Mouse (Mus musculus) naive thymus-derived CD4-positive, alpha-beta T cell, adult 2 months (primary cell): Measurements from ENCODE around the gene Ppp1r16b.
A peak's percentile ranks its signal among the peaks of the same experiment; 100 is the strongest.

ENCODE experiments used
- DNase-seq: peaks from one replicate; pipeline ENCODE4 v3.0.0-alpha.2; 2011; ENCODE audit warnings: low read depth

Gene Ppp1r16b

DNA sequence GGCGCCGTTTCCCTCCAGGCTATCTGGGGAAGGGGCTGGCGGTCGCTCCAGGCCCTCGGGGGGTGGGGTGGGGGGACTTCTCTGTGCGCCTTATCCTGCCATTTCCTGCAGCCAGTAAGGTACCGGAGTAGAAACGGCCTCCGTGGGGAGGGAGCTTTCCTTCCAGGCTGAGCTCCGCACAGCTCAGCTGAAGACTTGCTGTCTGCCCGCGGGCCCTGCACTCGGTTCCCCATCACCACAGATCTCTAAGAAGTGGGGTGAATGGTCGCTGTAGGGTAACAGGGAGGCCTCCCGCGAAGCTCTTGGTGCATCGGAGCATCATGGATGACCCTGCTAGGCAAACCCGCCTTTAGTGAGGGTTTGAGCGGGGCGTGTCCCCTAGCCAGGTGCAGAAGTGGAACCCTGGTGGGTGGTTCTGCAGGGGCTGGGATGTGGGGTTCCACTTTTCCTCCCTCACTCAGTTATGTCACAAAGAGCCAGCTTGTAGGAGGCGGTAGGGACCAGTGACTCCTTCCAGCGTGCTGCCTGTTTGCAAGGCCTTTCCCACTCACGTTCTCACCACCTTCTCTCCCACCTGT is 3.3 kb downstream of the Ppp1r16b start:
- DNase-seq = peak; percentile 39

DNA sequence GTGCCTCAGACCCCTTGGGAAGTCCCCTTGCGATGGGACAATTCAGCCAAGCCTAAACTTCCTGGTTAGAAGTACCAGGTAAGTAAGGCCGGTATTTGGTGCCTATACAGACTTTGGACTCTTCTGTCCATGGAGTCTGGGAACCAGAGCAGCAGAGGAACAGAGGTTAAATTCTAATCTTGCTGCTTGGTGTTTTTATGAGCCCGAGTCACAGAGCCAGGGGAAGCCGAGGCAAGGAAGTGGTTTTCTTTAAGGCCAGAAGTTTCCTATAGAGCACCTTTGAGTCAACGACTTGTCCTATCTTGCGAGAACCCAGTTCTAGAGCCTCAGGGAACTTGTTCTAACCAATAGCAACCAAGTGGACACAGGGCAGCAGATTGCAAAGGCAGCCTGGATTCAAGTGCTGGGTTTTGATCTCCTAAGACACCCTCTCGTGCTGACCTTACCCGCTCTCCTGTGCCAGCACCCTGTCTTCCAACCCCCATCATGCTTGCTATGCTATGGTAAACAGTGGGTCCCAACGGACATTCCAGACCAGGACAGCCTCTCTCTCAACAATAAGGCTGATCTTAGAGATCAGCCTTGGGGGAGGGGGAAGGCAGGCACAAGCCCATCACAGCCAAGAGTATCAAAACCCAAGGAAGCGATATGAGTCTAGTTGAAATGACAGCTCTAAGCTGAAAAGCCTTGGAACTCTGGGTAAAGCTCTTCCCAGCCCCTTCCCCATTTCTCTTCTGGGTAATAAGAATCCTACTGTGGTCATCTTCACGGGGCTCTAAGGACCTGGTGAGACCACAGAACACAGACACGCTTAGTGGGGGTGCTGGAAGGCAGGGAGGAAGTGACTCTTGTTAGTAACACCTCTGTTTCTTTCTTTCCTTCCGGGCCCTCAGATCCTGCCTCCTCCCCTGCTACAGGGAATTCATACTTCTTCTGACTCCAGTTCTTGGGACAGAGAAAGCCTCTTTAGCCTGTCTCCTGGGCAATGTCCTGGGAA is 4.3 kb downstream of the Ppp1r16b start:
- peak; percentile 73 for DNase-seq

DNA sequence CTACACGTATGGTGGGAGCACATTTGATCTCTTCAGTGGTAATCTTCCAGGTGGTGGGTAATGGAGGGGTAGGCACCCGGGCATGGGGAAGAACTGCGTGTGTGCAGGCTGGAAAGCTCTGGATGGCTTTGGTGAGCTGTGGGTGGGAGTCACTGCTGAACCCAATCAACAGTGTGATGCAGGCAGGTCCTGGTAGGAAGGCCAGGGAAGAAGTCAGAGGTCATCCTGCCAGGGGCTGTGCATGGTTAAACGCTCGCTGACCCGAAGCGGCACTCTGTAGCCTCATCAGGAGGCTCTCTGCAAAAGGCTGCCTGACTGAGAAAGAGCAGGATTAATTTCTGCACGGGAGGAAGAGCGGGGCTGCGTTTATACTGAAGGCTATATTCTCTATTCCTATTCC is 5.4 kb downstream of the Ppp1r16b start:
- no peak for DNase-seq

DNA sequence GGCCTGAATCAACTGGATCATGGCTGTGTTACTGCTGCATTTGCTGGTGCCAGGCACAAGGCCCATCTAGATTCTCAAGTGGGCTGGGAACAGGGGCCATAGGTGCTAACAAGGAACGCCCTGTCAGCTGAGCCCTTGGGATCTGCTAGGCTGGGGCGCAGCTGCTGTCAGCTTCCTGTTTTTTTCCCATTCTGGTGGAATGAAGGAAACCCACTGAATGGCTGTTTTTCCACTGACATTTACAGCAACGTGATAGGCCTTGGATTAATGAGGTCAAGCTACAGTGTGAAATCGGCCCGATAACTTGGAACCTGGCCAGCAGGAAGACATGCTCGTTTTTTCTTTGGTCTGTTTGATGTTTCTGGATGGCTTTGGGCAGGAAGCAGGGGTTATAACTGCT is 7.6 kb downstream of the Ppp1r16b start:
- DNase-seq = peak; percentile 61

DNA sequence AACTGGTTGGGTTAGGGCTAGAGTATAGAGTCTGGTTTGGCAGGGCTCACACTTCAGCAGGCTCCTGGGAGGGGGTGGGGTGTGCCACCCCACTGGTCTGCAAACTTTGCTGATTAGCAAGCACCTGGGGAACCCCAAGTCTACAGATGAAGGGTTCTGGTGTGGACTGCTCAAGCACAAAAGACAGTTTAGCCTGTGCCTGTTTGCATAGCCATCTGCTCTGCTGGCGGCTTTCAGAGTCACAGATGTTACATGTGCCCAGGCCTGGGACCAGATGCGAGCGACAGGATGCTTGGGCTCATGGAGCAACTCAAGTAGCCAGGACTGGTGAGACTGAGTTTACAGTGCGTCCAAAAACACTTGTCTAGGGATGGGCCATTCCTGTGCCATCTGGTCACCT is 8.3 kb downstream of the Ppp1r16b start:
- peak; percentile 47 for DNase-seq

DNA sequence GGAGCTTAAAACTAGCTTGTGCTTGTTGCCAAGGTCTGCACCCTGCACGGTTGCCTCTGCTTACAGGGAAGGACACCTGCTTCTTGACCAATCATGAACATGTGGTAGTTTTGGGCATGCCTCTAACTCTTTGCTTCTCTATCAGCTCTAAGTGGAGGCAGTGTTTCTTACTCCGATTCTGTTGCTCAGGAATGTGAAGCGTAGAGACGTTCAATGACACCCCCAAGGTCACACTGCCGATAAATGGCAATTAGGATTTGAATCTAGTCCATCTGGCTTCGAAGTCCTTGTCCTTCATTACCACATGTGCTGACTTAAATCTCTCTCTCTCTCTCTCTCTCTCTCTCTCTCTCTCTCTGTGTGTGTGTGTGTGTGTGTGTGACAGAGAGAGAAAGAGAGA is 8.9 kb downstream of the Ppp1r16b start:
- no peak for DNase-seq

DNA sequence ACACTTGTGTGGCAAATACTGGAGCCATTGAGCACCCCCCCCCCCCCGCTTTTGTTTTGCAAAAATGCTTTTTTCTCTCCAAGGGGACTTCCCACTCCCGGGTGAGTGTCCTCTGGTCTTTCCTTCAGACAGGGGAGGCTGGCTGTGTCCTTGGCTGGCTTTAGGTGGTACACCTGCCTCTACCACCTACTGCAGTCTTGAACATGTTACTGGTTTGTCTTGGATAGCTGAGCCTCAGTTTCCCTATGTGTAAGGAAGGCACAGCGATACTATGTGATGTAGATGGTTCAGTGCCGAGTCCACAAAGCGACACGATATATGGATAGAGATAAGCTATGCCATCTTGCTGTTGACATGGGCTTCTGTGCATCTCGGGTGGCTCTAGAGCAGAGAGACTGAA is 9.6 kb downstream of the Ppp1r16b start:
- no peak for DNase-seq

DNA sequence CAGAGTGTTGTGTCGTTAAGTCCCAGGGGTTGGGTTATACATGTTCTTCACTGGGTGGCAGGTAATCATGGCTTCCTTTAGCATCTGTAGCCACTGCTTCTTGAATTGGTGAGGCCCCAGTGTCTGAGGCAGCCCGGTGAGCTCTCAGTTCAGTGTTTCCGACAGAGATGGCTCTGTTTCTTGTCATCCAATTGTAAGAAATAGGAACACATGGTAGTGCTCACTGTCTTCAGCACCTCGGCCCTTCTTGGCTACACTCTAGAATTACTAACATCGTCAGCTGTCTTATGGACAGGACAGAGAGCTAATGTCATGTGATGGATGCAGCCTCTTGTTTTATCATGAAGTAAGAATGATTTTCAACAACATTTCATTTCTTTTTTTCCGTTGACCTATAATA is 10.0 kb downstream of the Ppp1r16b start:
- DNase-seq = no peak

DNA sequence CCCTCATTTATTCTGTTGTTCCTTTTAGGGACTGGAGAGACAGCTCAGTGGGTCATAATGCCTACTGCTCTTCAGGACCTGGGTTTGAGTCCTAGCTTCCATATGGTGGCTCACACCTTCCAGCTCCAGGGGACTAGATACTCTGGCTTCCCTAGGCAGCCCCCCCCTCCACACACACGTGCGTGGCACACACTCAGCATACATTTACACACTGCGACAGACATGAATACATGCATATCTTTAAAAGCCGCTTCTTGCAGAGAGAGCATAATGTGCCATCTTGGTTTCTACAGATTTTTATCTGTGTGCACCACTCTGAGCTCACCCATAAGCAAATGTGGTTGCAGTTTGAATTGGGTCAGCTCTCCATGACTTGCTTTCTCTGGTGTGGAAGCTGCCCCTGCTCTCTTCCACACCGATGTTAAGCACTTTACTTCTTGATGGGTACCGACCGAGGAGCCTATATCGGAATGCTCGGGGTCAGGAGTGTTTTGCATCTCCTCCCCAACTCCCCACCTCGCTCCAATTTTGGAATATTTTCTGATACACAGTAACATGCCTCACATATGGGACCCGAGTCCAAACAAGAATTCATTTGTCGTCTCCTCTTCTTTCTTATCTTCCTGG is 10.8 kb downstream of the Ppp1r16b start:
- no peak for DNase-seq

DNA sequence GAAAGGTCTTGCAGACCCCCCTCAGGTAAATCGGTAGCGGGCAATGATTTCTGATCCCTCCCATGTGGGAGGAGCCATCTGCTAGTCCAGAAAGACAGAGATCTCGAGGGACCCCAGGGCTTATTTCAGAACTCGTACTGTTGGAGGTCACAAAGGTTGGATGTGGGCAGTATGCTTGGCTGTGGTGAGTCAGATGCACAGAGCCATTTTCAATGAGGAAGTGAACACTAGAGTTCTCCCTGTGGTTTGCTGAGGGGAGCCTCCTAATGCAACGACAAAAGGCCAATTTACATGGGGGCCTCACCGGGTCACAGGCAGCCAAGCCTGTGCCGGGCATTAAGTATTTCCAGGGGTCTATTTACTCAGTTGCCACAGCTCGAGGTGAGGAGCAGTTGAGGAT is 12.7 kb downstream of the Ppp1r16b start:
- DNase-seq = no peak

DNA sequence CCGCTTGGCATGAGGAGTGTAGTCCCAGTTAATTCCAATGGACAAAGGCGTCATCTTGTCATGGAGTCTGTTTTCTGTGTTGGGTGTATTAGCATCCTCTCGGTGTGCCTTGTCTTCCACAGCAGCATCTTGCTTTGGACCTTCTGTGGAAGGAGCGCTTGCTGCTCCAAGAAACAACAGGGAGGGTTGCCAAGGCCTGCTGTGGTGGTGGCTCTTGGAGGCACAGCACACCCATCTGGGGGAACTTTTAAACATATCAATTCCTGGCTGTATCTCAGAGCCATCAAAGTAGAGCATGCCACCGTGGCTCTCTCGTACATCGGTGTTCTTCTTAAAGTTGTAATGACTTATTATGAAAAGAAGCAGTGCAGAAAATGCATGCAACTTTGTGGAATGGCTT is 13.9 kb downstream of the Ppp1r16b start:
- no peak for DNase-seq

DNA sequence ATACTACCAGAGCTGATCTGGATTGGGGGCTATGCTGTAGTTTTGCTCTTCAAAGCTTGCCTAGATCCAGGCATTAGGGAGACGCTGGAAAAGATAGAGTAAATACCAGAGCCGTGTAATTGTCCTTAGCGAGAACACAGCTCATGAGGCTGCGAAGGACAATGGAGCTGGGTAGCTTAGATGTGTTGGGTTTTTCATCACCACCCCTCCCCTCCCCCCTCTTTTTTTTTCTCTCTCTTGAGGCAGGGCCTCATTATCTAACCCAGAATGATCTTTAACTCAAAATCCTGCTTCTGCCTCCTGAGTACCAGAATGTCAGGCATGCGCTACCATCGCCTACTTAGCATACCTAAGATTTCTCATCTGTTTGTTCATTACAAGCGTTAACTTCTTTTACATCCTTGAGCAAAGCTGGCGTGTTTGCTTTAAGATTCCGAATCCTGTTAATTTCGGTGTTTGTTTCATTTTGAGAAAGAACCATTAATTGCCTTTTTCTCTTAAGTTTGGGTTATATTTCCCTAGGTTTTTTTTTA is 15.2 kb downstream of the Ppp1r16b start:
- peak; percentile 10 for DNase-seq

DNA sequence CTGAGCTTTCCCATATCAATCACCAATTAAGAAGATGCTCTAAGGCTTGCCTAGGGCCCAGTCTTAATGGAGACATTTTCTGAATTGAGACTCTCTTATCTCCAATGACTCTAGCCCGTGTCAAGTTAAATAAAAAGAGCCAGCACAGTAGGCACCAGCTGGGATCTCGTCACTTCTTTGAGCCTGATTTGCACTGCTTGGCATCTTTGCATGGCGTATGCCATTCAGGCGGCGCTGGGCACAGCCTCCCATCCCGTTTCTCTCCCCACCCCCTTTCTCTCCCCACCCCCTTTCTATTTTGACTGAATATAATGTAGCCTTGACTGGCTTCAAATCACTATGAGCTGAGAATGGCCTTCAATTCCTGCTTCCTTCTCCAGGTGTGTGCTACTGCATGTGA is 16.5 kb downstream of the Ppp1r16b start:
- no peak for DNase-seq

DNA sequence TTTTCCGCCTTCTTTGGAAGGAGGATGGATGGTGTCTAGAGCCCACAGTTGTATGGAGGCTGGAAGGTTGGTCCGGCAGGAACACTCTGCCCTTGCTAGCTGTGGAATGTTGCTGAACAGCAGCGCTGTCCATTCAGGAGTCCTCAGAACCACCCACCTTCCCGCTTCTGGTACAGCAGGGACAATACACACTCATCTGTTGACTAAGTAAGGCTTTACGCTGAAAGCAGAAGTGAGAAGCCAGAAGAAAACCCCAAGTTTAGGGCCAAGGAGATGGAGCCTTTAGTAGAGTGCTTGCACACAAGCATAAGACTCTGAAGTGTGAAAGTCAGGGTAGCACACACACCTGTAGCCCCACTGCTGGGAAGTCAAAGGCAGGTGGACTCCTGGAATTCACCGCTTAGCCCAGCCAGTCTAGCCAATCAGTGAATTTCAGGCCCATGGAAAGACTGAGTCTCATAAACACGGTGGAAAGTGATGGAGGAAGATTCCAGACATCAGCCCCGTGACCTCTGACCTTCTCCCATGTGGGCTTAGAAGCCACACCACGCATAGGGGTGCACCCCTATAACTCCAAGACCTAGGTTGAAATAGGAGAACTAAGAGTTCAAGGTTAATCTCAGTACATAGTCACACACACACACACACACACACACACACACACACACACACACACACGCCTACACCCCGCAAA is 17.3 kb downstream of the Ppp1r16b start:
- no peak for DNase-seq

DNA sequence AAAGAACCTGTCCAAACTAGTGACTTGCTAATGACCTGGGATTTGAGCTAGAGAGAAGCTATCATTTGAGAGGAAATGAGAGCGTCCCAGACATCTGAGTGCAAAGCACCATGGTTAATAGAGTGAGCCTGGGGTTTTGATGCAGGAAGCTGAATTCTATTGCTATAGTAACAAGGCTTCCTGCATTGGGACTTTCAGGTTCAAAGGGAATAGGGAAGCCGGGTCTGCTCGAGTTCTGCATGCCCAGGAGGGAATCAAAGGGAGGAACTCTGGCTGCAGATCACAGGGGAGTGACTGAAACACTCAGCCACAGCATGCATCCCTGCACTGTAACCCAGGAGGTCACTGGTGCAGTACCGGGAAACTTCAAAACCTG is 17.8 kb downstream of the Ppp1r16b start:
- DNase-seq = peak; percentile 44

DNA sequence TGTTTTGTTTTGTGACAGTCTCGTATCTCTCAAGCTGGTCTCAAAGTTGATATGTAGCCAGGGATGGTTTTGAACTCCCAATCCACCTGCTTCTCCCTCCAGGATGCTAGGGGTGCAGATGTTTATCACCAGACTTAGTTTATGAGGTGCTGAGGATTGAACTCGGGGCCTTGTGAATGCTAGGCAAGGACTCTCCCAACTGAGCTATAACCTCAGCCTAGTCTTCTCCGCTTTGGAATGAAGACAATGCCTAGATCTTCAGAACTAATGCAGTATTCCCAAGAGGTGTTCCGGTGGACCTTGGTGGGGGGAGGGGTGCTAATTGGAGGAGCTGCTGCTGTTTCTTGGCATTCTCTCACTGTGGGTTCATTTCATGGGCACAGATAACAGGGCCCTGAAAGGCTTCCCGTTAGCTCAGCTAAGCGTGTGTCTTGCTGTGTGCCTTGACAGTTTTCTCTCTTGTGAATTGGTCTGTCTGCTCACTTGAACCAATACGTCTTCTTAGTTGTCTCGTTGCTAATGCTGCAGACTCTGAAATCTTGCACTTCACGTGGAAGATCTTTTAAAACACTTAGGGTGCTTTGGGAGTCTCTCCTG is 19.1 kb downstream of the Ppp1r16b start:
- no peak for DNase-seq

DNA sequence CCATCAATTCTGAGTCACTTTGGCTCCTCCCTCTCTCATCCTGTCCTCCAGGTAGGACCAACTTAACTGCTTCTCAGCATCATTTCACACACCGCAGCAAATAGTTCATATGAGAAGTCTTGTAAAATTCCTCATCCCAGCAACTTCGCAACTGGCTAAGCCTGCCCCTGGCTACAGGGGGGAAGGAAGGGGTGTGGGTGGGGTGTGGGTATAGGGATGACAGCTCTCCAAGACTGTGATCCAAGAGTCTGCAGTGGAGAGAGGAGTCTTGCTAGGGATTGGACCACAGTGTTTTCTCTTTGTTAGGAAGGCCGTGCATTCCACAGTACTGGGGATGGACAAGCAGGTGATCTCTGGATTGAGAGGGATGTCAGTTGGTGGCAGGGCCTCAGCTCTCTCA is 19.7 kb downstream of the Ppp1r16b start:
- no peak for DNase-seq

DNA sequence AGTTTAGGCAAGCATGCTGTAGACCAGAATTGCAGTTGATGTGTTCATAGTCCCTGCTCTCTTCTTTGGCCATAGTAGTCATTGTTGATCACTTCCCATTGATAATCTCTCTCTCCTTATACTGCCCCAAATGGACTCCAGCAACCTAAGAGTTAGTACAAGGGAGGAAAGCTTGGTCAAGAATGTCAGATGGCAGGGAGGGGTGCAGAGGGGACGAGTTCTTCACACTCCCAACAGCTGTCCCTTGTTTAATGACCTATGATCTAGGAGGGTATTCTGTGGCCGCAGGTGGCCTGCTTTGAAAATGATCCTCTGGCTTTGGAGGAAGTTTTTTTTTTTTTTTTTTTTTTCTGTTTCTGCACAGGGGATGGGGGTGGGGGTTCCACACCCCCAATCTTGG is 21.2 kb downstream of the Ppp1r16b start:
- no peak for DNase-seq

DNA sequence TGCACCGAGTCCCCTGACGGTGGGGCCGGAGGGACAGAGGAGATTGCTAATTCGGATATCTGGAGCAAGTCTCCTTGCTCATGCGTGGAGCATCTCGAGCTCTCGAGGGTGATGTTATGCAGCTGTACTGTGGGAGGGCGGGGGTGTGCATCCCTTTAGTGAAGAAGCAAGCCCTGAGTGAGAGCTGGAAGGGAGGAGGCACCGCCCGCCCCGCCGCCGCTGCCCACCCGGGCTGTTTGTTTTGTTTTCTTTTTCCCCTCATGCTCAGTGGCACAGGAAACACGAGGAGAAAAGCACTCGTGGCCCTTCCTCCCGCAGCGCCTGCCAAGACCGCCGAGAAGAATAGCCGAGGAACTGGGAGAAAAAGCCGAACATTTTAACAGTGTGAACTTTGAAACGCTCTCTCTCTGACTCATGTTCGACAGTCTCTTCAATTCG is 22.6 kb downstream of the Ppp1r16b start:
- no peak for DNase-seq

DNA sequence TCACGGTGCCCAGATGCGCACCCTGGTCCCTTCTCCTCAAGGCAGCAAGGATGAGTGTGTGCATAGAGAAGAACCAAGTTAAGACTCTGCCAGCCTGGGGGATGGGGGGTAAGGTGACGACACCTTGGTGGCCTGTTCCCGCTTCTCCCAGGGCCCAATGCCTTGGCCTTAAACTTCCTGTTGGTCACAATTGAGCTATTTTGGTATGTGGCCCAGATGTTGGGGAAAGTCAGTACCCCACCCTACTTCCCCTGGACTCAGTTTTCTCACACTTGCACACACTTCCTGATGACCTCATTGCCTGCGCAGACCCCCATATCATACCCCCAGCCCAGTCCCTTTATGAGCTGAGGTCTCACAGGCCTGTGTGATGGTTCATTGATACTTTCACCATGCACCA is 23.9 kb downstream of the Ppp1r16b start:
- DNase-seq = no peak

DNA sequence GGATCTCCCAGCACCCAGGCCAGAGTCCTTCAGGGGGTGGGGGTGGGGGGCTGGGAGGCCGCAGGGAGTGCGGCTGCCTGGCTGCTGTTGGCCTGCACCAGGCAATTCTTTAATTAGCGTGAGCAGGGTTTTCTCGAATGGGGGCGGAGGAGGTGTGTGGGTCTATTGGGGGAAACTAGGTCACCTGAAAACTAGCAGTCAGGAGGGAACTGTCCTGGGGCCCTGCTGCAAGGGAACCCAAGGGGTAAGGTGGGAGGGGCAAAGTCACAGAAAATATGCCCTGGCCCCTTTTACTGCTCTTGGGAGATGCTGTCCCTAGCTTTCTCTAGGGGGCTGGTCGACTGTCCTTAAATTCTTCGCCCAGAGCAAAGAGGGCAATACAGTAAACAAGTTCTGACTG is 24.4 kb downstream of the Ppp1r16b start:
- DNase-seq = no peak

DNA sequence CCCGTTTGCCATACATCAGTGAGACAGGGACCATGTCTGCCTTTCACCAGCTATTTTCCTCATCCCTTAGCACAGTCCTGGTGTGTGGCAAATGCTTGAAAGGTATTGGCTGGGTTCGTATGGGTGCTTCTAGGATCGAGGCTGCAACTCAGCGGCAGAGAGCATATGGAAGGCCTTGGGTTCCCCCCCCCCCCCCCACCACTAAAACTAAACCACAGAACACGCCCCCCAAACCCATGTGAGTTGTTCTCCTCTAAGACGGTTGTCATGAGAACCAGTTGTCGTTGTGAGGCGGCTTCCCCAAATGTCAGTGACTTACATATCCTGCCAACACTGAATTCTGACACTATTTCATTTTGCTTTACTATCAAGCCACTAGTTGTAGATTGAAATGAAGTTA is 24.9 kb downstream of the Ppp1r16b start:
- DNase-seq = peak; percentile 78
